Mouse (Mus musculus) gonadal fat pad, adult 2 months (tissue): ENCODE measurements at regions not wholly inside any gene's neighbourhood (a gene's known extent, or its start where the extent isn't known, plus 50 kb on each side); places are given as distances from the start of the nearest gene placed in this dataset.

Experiments used
- DNase-seq: peaks from one replicate; pipeline ENCODE4 v3.0.0-alpha.2; 2012; ENCODE audit warnings: low read depth

- no peak for DNase-seq
Observed at GRCm38 (mm10) chr2:115119429-115120205, 461.9 kb upstream of the BC052040 start.

DNA sequence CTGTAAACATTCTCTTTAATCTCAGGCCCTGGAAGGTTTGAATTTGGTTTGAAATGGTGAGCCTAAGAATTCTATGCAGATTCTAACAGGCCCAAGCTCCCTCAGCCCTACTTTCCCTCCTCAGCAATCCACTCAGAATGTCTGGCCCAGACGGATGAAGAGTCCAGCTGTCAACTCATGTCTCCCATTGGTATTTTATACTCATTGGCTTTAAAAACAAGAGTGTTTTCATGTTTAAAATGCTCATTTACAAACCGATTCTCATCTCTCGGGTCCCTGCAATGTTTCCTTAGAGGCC lies 461.4 kb upstream of the BC052040 start:
- no peak for DNase-seq

DNA sequence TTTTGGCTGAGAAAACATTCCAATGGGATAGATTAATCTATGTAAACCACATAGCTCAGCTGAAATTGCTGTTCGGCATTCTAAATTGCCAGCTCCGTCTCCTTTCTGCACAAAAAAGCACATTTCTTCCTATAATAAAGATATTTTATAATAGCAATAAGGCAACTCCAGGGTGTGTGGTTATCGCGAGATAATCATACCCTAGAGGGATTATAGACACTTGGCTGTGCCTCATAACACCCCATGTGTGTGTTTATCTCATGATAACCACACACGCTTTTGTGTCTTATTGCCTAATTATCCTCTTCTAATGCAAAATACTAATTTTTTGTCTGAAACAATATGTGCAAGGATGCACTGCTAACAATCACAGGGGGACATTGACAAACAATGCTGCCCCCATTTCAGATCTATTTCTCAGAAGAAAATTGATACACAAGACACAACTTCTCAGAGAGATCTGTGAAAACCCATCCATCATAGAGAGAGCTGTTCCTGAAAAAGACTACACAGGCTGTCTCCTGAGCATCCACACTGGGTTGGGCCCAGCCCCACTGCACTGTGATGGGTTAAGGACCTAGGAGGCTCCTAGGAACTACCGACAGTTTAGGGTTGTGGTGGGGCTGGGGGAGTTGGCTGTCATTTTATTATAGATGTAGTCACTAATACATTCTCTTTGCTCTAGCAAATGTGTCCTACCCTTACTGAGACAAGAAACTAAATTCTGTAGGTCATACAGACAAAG lies 454.7 kb upstream of the BC052040 start:
- DNase-seq, result no peak

DNA sequence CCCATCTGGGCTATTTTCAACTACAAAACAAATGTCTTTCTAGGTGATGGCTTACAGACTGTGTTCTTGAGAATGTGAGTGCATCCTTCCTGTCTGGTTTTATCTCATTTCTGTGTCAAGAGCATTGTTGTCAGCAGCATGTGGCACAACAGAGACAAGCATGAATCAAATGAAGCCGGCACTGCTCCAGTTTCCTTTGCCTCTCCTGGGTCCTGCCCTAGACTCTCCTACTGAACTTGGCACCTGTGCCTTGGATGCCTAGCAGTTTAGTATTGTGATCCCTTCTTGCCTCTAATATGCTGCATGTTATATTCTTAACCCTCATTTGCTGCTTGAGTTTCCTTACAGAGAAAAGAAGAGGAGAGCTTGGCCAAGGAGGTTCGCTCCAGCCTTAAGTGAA lies 449.8 kb upstream of the BC052040 start:
- DNase-seq, result no peak

GRCm38 (mm10) chr2:115132165-115132592 lies 449.3 kb upstream of the BC052040 start:
- DNase-seq, result no peak

DNA sequence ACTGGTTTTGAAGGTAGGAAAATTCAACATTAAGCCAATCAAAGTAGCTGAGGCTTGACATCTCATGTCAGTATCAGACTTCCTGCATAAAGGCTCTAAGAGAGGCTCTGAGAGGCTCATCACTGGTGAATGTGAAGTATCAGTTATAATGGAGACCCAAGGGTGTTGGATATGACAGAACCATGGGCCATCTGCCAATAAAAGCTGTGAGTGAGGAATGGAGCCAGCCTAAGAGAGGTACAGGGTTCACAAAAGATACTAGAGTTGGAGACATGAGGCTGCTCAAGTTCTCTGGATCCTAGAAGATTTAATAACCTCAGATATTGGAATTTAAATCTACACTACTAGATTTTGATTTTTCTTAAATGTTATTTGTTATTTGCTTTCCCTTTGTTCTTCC lies 440.1 kb upstream of the BC052040 start:
- no peak for DNase-seq

DNA sequence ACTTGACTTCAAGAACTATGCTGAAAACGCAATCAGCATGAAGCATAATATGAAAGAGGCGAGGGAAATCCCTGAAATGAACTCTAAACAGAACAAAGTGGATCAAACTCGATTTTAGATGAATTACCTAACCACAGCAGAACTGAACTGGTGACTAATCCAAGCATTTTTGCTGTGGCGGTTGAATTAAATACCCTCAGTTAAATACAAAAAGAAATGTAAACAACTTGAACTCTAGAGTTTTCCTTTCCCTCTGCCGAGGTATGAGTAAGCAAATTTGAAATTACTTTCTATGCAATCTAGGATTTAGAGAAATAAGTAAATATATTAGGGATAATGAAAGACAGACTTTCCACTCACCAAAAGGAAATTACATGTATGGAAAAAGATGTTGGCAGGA lies 409.4 kb upstream of the BC052040 start:
- DNase-seq, result no peak

GRCm38 (mm10) chr2:115177076-115177475 lies 404.4 kb upstream of the BC052040 start:
- DNase-seq, result no peak

GRCm38 (mm10) chr2:115177896-115178295 lies 403.6 kb upstream of the BC052040 start:
- DNase-seq, result no peak

- DNase-seq, result no peak
Observed at GRCm38 (mm10) chr2:115211191-115211590, 370.3 kb upstream of the BC052040 start.

DNA sequence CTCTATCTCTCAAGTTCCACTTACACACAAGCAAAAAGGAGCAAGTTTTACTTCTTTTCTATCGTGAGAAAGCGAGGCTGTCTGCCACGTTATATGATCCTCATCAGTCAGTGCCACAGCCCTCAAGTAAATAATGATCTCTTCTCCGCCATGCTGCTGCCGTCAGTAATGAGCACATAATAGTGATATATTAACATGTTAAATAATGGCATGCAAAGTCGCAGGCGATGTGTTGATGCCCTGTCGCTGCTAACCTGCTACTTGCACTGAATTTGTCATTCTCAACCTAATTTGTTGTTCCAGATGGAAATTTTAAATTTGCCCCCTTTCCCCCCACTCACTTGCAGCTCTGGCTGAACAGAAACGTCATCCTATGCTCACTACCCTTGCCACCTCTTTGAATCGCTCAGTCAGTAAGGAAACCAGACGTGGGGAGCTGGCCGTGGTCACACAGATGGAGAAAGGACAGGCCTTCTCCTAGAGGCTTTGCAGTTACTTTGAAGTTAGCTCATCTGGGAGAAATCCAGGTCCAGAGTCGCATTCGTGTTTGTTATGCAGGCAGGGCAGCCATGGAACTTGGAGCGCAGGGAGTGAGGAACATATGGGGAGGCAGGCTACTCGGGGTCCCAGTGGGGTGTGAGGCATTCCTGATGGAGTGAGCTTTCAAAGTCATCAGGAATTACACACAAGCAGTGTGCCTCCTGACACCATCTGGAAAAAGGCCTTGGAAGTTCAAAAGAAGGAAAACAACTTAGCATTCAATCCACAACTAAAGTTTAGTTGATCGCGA lies 368.1 kb upstream of the BC052040 start:
- DNase-seq, result no peak

DNA sequence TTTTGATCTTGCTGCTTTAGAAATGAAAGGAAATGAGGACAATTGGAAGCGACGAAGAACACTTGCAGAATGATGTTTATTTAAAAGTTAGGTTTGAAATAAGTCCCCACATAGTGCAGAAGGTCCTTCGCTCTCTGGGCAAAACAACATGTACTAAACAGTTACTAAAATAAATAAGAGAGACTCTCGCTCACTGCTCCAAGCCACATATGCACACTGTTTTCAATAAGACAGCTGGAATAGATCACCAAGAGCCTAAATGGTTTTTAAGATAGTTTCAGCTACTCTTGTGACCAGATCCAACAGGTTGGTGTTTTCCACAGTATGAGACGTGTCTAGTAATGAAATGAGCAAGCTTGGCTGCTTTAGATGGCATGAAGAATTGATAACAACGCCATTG lies 367.2 kb upstream of the BC052040 start:
- DNase-seq, result no peak

- no peak for DNase-seq
Observed at GRCm38 (mm10) chr2:115230041-115230440, 351.5 kb upstream of the BC052040 start.

DNA sequence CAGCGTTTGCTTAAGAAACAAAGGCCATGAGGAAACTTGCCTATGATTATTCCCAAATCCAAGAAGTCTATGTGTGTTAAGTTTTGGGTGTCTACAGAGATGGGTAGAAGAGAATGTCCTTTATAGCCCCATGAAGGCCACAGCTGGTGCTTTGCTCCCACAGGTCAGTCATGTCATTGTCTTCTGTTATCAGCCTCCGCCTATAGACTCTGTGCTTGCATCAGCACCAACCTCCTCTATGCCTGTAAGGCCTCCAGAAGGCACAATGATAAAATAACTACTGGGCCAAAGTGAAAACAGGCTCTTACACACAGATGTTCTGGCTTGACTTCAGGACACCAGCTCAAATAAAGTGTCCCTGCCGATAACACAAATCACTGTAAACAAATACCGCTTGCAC lies 333.8 kb upstream of the BC052040 start:
- no peak for DNase-seq

DNA sequence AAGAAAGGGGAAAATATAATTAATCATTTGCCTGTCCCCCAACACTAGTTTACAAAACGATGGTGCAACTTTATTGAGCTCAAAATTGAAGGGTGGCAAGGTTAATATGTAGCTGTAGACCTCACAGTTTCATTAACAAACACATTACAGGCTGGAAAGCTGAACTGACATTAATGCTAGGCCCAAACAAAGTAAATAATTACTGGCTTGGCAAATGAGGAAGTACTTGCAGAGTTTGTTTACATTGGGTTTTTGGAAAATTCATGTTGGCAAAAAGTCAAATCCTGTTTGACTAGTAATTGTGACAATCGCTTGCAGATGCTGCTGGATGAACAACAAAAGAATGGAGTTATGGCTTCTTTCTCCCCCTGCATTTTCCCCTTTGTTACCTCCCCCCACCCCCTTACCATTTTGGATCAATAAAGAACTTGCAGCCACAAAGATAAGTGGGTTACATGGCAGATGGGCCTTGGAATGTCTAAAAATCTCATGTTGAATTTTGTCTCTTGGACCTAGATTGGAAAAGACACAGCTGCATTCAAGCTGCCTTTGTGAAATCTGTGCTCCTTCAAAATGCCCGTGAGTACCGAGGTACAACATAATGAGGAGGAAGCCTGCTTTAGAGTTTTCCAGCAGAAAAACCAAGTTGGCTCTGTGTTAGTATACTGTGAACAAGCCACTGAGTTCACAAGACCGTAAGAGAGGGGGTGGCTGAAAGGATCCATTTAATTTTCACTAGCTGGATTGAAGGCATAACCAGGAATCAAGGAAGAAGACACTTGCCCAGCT lies 331.3 kb upstream of the BC052040 start:
- DNase-seq, result no peak

DNA sequence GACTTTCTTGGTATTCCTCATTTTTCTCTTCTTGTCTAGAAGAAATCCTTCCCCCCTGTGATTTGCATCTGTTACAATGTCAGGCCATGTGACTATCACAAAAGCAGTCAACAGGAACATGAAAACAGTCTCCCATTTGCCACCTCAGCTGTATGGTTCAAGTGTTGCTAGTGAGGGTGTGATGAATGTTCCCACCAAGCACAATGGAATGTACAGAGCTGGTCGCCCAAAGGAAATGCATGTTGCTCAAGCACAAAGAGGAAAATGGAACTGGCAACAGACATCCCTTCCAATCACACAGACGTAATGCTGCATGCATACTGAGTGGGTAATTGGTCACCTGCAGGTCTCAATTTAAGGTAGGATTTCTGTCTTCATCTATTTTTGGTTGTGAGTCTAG lies 324.1 kb upstream of the BC052040 start:
- DNase-seq, result no peak

- DNase-seq, result no peak
Observed at GRCm38 (mm10) chr2:115268247-115268646, 313.3 kb upstream of the BC052040 start.

- no peak for DNase-seq
Observed at GRCm38 (mm10) chr2:115277421-115277820, 304.1 kb upstream of the BC052040 start.

GRCm38 (mm10) chr2:115293020-115293419 lies 288.5 kb upstream of the BC052040 start:
- DNase-seq, result no peak

GRCm38 (mm10) chr2:115297463-115297862 lies 284.1 kb upstream of the BC052040 start:
- DNase-seq, result no peak

- DNase-seq, result no peak
Observed at GRCm38 (mm10) chr2:115307248-115307647, 274.3 kb upstream of the BC052040 start.
